Mouse (Mus musculus): Measurements from ENCODE around the gene Fam25c.
A peak's percentile ranks its signal among the peaks of the same experiment; 100 is the strongest.

The Fam25c gene

GRCm38 (mm10) chr14:34363490-34364253 is 8.4 kb upstream of the Fam25c start:
- DNase-seq: peak; percentile 45

- peak; percentile 44 for DNase-seq
Observed at GRCm38 (mm10) chr14:34362726-34363445, 7.7 kb upstream of the Fam25c start.

- DNase-seq: no peak
Observed at GRCm38 (mm10) chr14:34362135-34362534, 6.9 kb upstream of the Fam25c start.

GRCm38 (mm10) chr14:34360251-34360650 is 5.0 kb upstream of the Fam25c start:
- no peak for DNase-seq

- no peak for DNase-seq
Observed at GRCm38 (mm10) chr14:34359676-34360244, 4.5 kb upstream of the Fam25c start.

- no peak for DNase-seq
Observed at GRCm38 (mm10) chr14:34357671-34358455, 2.6 kb upstream of the Fam25c start.

- no peak for DNase-seq
Observed at GRCm38 (mm10) chr14:34354456-34354855, 777 bp downstream of the Fam25c start.

- no peak for DNase-seq
Observed at GRCm38 (mm10) chr14:34353326-34353725, 1.9 kb downstream of the Fam25c start.

- no peak for DNase-seq
Observed at GRCm38 (mm10) chr14:34352523-34352922, 2.7 kb downstream of the Fam25c start.

- no peak for DNase-seq
Observed at GRCm38 (mm10) chr14:34351660-34352059, 3.6 kb downstream of the Fam25c start.

- peak; percentile 39 for DNase-seq
Observed at GRCm38 (mm10) chr14:34349007-34349406, 6.2 kb downstream of the Fam25c start.

- DNase-seq: no peak
Observed at GRCm38 (mm10) chr14:34348301-34348700, 6.9 kb downstream of the Fam25c start.

- DNase-seq: no peak
Observed at GRCm38 (mm10) chr14:34347084-34347483, 8.1 kb downstream of the Fam25c start.

- no peak for DNase-seq
Observed at GRCm38 (mm10) chr14:34345771-34346566, 9.3 kb downstream of the Fam25c start.

- DNase-seq: no peak
Observed at GRCm38 (mm10) chr14:34344361-34344760, 10.9 kb downstream of the Fam25c start.

GRCm38 (mm10) chr14:34343078-34343477 is 12.2 kb downstream of the Fam25c start:
- DNase-seq: no peak

GRCm38 (mm10) chr14:34341993-34342392 is 13.2 kb downstream of the Fam25c start:
- DNase-seq: no peak

GRCm38 (mm10) chr14:34339446-34339845 is 15.8 kb downstream of the Fam25c start:
- no peak for DNase-seq

- DNase-seq: no peak
Observed at GRCm38 (mm10) chr14:34332476-34332875, 22.8 kb downstream of the Fam25c start.

- DNase-seq: no peak
Observed at GRCm38 (mm10) chr14:34331886-34332285, 23.3 kb downstream of the Fam25c start.

- no peak for DNase-seq
Observed at GRCm38 (mm10) chr14:34330657-34331158, 24.5 kb downstream of the Fam25c start.

- DNase-seq: no peak
Observed at GRCm38 (mm10) chr14:34327618-34328017, 27.6 kb downstream of the Fam25c start.
